24 mouse cellular contexts compared by ENCODE assay signal in genomic region chr10:59548768-59549333, GRCm38 (mm10).
DNase-seq lines count a peak whose midpoint lies in the region; ATAC-seq and TF ChIP-seq lines count a peak whose summit lies in the region.
"Had no signal": no experiment of that assay in that cellular context is flagged by ENCODE, and none has a peak within 500 bp of the region (broad histone marks: within the 10 kb centered on the region; RNA-seq: fewer than 3 reads in every experiment).

No protein-coding gene starts in this region.

- WGBS in forebrain, embryonic 13.5 days, result 84% methylated on average over 11 of the region's 11 CpGs
- whole genome bisulfite sequencing in forebrain, embryonic 16.5 days, result 76% methylated on average over 11 of the region's 11 CpGs
- 29% methylated on average over 11 of the region's 11 CpGs for WGBS in liver, adult 2 months

- H3K36me3 ChIP-seq in forebrain, embryonic 13.5 days (ENCODE audit: poor library complexity, severe bottlenecking), result peaks cover 6% of the 10 kb centered on the region; the same call in 1 of the 2 replicates
- H3K36me3 ChIP-seq in forebrain, embryonic 16.5 days (ENCODE audit: control insufficient read depth, insufficient read depth), result peaks cover 4% of the 10 kb centered on the region; the same call in 1 of the 2 replicates
- H3K36me3 ChIP-seq in E14TG2a.4 (ENCODE audit: insufficient read depth, low read length) (no peaks in the 10 kb centered on the region; the same call in 1 of the 2 replicates), MEL (ENCODE audit: control insufficient read depth in 1 of 2, insufficient read depth in 2 of 2, low read length in 2 of 2) (no peaks in the 10 kb centered on the region)
- no peaks in the 10 kb centered on the region for H3K36me3 ChIP-seq in liver, adult 2 months (ENCODE audit: control insufficient read depth, insufficient read depth, low read length)

- TF ChIP-seq RAD21 in MEL (IDR thresholded peaks at IDR 0.05; ENCODE audit: low read depth, low read length), result no peak

- 0 out of 2 replicates have a peak, but pooled peaks have one; percentile 48 for ATAC-seq in forebrain, embryonic 13.5 days
- no peak for ATAC-seq in forebrain, embryonic 16.5 days
- ATAC-seq: forebrain, postnatal 0 days; inflammation-experienced regulatory T-cells, adult 6 months; midbrain, embryonic 13.5 days had no signal

- peaks cover 24% of the 10 kb centered on the region for H3K4me1 ChIP-seq in forebrain, embryonic 13.5 days
- H3K4me1 ChIP-seq in forebrain, embryonic 16.5 days (replicated peaks; ENCODE audit: control insufficient read depth, insufficient read depth, low read length), result peaks cover 5% of the 10 kb centered on the region; the same call in 1 of the 2 replicates
- H3K4me1 ChIP-seq in E14TG2a.4 (replicated peaks; ENCODE audit: low read depth, low read length) (peaks cover 80% of the 10 kb centered on the region), MEL (ENCODE audit: control insufficient read depth in 1 of 2, insufficient read depth in 2 of 2, low read length in 2 of 2) (no peaks in the 10 kb centered on the region)
- H3K4me1 ChIP-seq in liver, adult 2 months (ENCODE audit: control insufficient read depth, insufficient read depth, low read length), result peaks cover 3% of the 10 kb centered on the region; the same call in 1 of the 2 replicates
- H3K4me1 ChIP-seq: embryonic facial prominence, embryonic 15.5 days; hindbrain, embryonic 12.5 days; neural tube, embryonic 12.5 days had no signal

- H3K27me3 ChIP-seq in forebrain, embryonic 13.5 days, result no peaks in the 10 kb centered on the region
- no peaks in the 10 kb centered on the region for H3K27me3 ChIP-seq in forebrain, embryonic 16.5 days (replicated peaks; ENCODE audit: control insufficient read depth, insufficient read depth, low read length)
- H3K27me3 ChIP-seq in E14TG2a.4 (ENCODE audit: insufficient read depth, low read length), result no peaks in the 10 kb centered on the region
- no peaks in the 10 kb centered on the region for H3K27me3 ChIP-seq in MEL (ENCODE audit: control insufficient read depth in 1 of 2, insufficient read depth in 2 of 2, low read length in 2 of 2)
- H3K27me3 ChIP-seq in liver, adult 2 months (ENCODE audit: control insufficient read depth, insufficient read depth, low read length), result no peaks in the 10 kb centered on the region
- H3K27me3 ChIP-seq: embryonic facial prominence, embryonic 15.5 days; heart, embryonic 12.5 days; hindbrain, embryonic 12.5 days; limb, embryonic 12.5 days; midbrain, embryonic 13.5 days; neural tube, embryonic 12.5 days had no signal

- H3K79me2 ChIP-seq in MEL (ENCODE audit: control insufficient read depth, insufficient read depth, low read length, poor library complexity), result no peaks in the 10 kb centered on the region
- H3K79me2 ChIP-seq in liver, adult 2 months (ENCODE audit: control insufficient read depth, insufficient read depth, low read length), result peaks cover 13% of the 10 kb centered on the region

- no peak overlapping the region for H3K4me3 ChIP-seq in forebrain, embryonic 13.5 days
- H3K4me3 ChIP-seq in forebrain, embryonic 16.5 days (replicated peaks; ENCODE audit: low read length), result no peak overlapping the region
- H3K4me3 ChIP-seq in E14TG2a.4 (replicated peaks; ENCODE audit: low read length) (peak overlapping the region; percentile 49), MEL (ENCODE audit: control insufficient read depth in 1 of 2, insufficient read depth in 1 of 2, low read depth in 2 of 2, low read length in 2 of 2) (no peak overlapping the region)
- peak overlapping the region; percentile 59 for H3K4me3 ChIP-seq in liver, adult 2 months (ENCODE audit: insufficient read depth, low read depth, low read length)
- H3K4me3 ChIP-seq: embryonic facial prominence, embryonic 15.5 days; heart, embryonic 12.5 days; hindbrain, embryonic 12.5 days; limb, embryonic 12.5 days; midbrain, embryonic 13.5 days; neural tube, embryonic 12.5 days had no signal

- DNase-seq in MEL (ENCODE audit: low read depth, low spot score), result peak; percentile 20
- peak; percentile 88 for DNase-seq in liver, adult 2 months (ENCODE audit: extremely low read depth, low read depth, low spot score)
- no peak for DNase-seq in left cerebral cortex, postnatal 36 days (ENCODE audit: low spot score in 2 of 2)
- DNase-seq in gastrocnemius, postnatal 25 days, result no peak
- DNase-seq in thymus, adult 18-20 months, result no peak
- DNase-seq: cerebellum, adult 2 months; cerebellum, postnatal 36 days; forebrain, postnatal 0 days; heart, postnatal 14 days; kidney, adult 2 months; layer of hippocampus, adult 9-11 months; lung, embryonic 14.5 days; right cerebral cortex, adult 18-20 months; thymus, adult 2 months had no signal

- TF ChIP-seq CTCF in E14TG2a.4 (conservative IDR thresholded peaks at IDR 0.05; ENCODE audit: low read length) (no peak), MEL (IDR thresholded peaks at IDR 0.05 in 2 of 3, conservative IDR thresholded peaks at IDR 0.05 in 1 of 3; ENCODE audit: control insufficient read depth in 1 of 3, insufficient read depth in 1 of 3, low read depth in 2 of 3, low read length in 3 of 3, poor library complexity in 1 of 3, severe bottlenecking in 1 of 3) (no peak)
- no peak for TF ChIP-seq CTCF in liver, adult 2 months (IDR thresholded peaks at IDR 0.05; ENCODE audit: low read depth, low read length)

- no peak for TF ChIP-seq POLR2A in MEL (IDR thresholded peaks at IDR 0.05; ENCODE audit: control insufficient read depth in 1 of 2, insufficient read depth in 1 of 2, low read depth in 1 of 2, low read length in 2 of 2, poor library complexity in 1 of 2)
- TF ChIP-seq POLR2A in liver, adult 2 months (IDR thresholded peaks at IDR 0.05; ENCODE audit: extremely low read depth, insufficient read depth, low read length), result no peak

- H3K9ac ChIP-seq in forebrain, embryonic 13.5 days, result no peak overlapping the region
- H3K9ac ChIP-seq in forebrain, embryonic 16.5 days (replicated peaks; ENCODE audit: low read depth, low read length), result no peak overlapping the region
- no peak overlapping the region for H3K9ac ChIP-seq in MEL (ENCODE audit: control insufficient read depth, low read depth, low read length, poor library complexity, severe bottlenecking)
- H3K9ac ChIP-seq in liver, adult 2 months (ENCODE audit: low read depth, low read length), result peak overlapping the region; percentile 51
- H3K9ac ChIP-seq: embryonic facial prominence, embryonic 15.5 days; forebrain, postnatal 0 days; heart, embryonic 12.5 days; hindbrain, embryonic 12.5 days; limb, embryonic 12.5 days; lung, embryonic 14.5 days; midbrain, embryonic 13.5 days; neural tube, embryonic 12.5 days had no signal

- no peak for TF ChIP-seq EP300 in MEL (IDR thresholded peaks at IDR 0.05; ENCODE audit: low read depth in 1 of 2, low read length in 2 of 2)

- intact Hi-C loops in left cerebral cortex, postnatal 36 days (cut with DNase I), result no loop called here

- H3K27ac ChIP-seq in forebrain, embryonic 13.5 days, result no peak overlapping the region
- no peak overlapping the region for H3K27ac ChIP-seq in forebrain, embryonic 16.5 days (ENCODE audit: low read length)
- H3K27ac ChIP-seq in MEL (ENCODE audit: control insufficient read depth, low read depth, low read length), result no peak overlapping the region
- peak overlapping the region; percentile 46 for H3K27ac ChIP-seq in liver, adult 2 months (replicated peaks; ENCODE audit: insufficient read depth, low read depth, low read length)
- H3K27ac ChIP-seq: embryonic facial prominence, embryonic 15.5 days; hindbrain, embryonic 12.5 days; limb, embryonic 12.5 days; midbrain, embryonic 13.5 days; neural tube, embryonic 12.5 days had no signal

- peaks cover 7% of the 10 kb centered on the region; the same call in 1 of the 2 replicates for H3K9me3 ChIP-seq in forebrain, embryonic 13.5 days (replicated peaks)
- peaks cover 4% of the 10 kb centered on the region for H3K9me3 ChIP-seq in forebrain, embryonic 16.5 days (ENCODE audit: control insufficient read depth, low read length)
- H3K9me3 ChIP-seq in E14TG2a.4 (ENCODE audit: low read length) (peaks cover 9% of the 10 kb centered on the region), MEL (replicated peaks; ENCODE audit: insufficient read depth, low read length) (no peaks in the 10 kb centered on the region)
- H3K9me3 ChIP-seq: embryonic facial prominence, embryonic 15.5 days had no signal

- H3K4me2 ChIP-seq in forebrain, embryonic 13.5 days, result no peak overlapping the region
- no peak overlapping the region for H3K4me2 ChIP-seq in forebrain, embryonic 16.5 days (ENCODE audit: low read length)
- H3K4me2 ChIP-seq: embryonic facial prominence, embryonic 15.5 days; heart, embryonic 12.5 days; hindbrain, embryonic 12.5 days; limb, embryonic 12.5 days; lung, embryonic 14.5 days; midbrain, embryonic 13.5 days; neural tube, embryonic 12.5 days had no signal

TF ChIP-seq in MEL, 35 proteins besides CTCF, POLR2A, EP300 and RAD21:
- TF ChIP-seq MAZ (IDR thresholded peaks at IDR 0.05; ENCODE audit: low read depth, low read length), result no peak
- no peak for TF ChIP-seq USF1 (IDR thresholded peaks at IDR 0.05; ENCODE audit: low read depth, low read length)
- TF ChIP-seq CHD1 (IDR thresholded peaks at IDR 0.05; ENCODE audit: low read depth, low read length), result no peak
- TF ChIP-seq ZMIZ1 (IDR thresholded peaks at IDR 0.05; ENCODE audit: low read depth, low read length), result no peak
- TF ChIP-seq E2F4 (IDR thresholded peaks at IDR 0.05; ENCODE audit: borderline replicate concordance, low read depth, low read length), result no peak
- TF ChIP-seq MYC (IDR thresholded peaks at IDR 0.05; ENCODE audit: low read depth, low read length), result no peak
- no peak for TF ChIP-seq HCFC1 (IDR thresholded peaks at IDR 0.05; ENCODE audit: low read depth, low read length)
- TF ChIP-seq KAT2A (conservative IDR thresholded peaks at IDR 0.05; ENCODE audit: low read depth, low read length), result no peak
- TF ChIP-seq CHD2 (IDR thresholded peaks at IDR 0.05; ENCODE audit: low read length), result no peak

Comparison
In these comparisons a context has a peak if more than half of its experiments do, and no peak if none do; other contexts are left out.
1. H3K4me3 ChIP-seq: peak in E14TG2a.4 (single experiment) and liver, adult 2 months (single experiment); none in forebrain, embryonic 13.5 days (single experiment), forebrain, embryonic 16.5 days (single experiment) and MEL (0 of 2).
2. DNase-seq: peak in MEL (single experiment) and liver, adult 2 months (single experiment); none in left cerebral cortex, postnatal 36 days (0 of 2), gastrocnemius, postnatal 25 days (single experiment) and thymus, adult 18-20 months (0 of 2).